Mouse (Mus musculus) erythroblast, embryonic 14.5 days (primary cell): ENCODE results near the gene Crygd.

Experiments
- GATA1 ChIP-seq: IDR thresholded peaks from 2 replicates; pipeline ENCODE4 v1.6.1; 2012; ENCODE audit warnings: low read length, inconsistent platforms, mixed read lengths
- TAL1 ChIP-seq: IDR thresholded peaks from 3 replicates; pipeline ENCODE4 v1.6.1; 2012; ENCODE audit warnings: low read length, inconsistent platforms, mixed read lengths

DNA sequence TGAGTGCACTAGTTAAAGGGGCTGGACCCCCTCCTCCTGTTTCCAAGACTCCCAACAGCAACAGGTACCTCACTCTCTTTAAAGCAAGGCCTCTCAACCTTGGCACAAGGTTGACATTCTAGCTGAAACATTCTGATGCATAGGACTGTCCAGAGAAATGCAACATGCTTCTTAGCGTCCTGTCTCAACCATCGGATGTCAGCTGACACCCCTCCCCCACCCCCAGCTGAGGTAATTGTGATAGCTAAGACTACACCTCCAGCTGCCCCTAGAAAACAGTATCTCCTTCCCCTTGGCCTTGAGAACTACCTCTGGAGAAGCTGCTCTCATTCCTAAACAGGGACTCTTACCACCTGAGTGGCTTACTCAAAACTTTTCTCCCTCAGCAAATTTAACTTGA lies 11.1 kb downstream of the Crygd start:
- no peak for TF ChIP-seq GATA1
- TF ChIP-seq TAL1 = no peak
